Mouse (Mus musculus) brown adipose tissue, adult 24 weeks (tissue): ENCODE measurements around the gene Gm10521. TPM values are rescaled to one million over a fixed set of nuclear protein-coding genes. Genes with fewer than 3 reads are reported as not detected.

Source experiments
- H3K27ac ChIP-seq: fragments of 200-500 bp; replicated peaks from 2 replicates; pipeline ENCODE4 v1.5.1; 2012; ENCODE audit warnings: low read depth, mild to moderate bottlenecking, low read length
- H3K4me1 ChIP-seq: fragments of 200-500 bp; 2 replicates; pipeline ENCODE4 v1.6.1; 2012; ENCODE audit warnings: low read length, mixed read lengths; ENCODE audit not compliant: control insufficient read depth, insufficient read depth, insufficient read length
- H3K4me3 ChIP-seq: fragments of 200-500 bp; 2 replicates; pipeline ENCODE4 v1.5.1; 2012; ENCODE audit warnings: low read depth, mild to moderate bottlenecking, low read length, moderate library complexity; ENCODE audit not compliant: insufficient read depth
- polyA plus RNA-seq: library from polyadenylated mRNA; stranded (reverse); fragments of >200 nt; gene quantifications from 2 replicates; pipeline ENCODE4 v1.2.4, GENCODE M21; 2012; ENCODE audit not compliant: missing spikeins, insufficient read depth, insufficient read length

Gene Gm10521
- polyA plus RNA-seq, 1 experiment, result 0.40 TPM

- H3K4me3 ChIP-seq, result no peak overlapping the region
- H3K4me1 ChIP-seq, result no peaks in the 10 kb centered on the region
These were observed 27.4 kb downstream of the Gm10521 start for GRCm38 (mm10) chr1:171922844-171923243.

DNA sequence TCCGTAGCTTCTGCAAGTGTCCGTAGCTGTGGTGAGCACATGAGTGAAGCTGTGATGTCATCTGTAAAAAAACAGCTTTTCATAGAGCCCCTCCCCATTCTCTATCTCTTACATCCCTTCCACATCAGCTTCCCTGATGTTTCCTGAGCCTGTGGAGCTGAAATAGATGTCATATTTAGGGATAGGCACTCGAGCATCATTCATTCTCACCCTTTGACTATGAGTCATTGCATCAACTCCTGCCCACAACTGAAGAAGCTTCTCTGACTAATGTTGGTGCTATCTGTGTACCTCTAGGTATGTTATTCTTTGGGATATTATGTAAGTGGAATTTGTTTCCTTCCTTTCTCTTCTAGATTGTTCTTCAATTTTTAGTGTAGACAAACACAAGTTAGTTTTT lies 29.4 kb downstream of the Gm10521 start:
- H3K27ac ChIP-seq, result no peak overlapping the region
- H3K4me1 ChIP-seq, result no peaks in the 10 kb centered on the region
- H3K4me3 ChIP-seq, result no peak overlapping the region

More at GRCm38 (mm10) chr1:171922844-171923243, 27.4 kb downstream of the Gm10521 start:
- no peak overlapping the region for H3K27ac ChIP-seq

DNA sequence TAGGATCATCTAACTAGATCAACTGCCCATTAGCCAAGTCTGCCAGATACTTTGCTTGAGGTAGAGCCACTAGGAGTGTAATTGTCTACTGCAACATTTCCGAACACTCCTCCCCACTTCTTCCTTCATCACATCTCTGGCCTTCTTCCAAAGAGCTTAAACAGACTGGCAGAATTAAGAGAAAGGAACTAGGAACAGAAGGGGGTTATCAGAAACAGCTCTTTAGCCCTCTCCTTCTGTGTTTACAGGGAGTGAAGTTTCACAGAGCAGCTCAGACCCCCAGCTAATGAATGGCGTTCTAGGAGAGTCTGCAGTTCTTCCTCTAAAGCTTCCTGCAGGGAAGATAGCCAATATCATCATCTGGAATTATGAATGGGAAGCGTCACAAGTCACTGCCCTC lies 38.4 kb downstream of the Gm10521 start:
- no peak overlapping the region for H3K4me3 ChIP-seq
- H3K27ac ChIP-seq, result no peak overlapping the region

DNA sequence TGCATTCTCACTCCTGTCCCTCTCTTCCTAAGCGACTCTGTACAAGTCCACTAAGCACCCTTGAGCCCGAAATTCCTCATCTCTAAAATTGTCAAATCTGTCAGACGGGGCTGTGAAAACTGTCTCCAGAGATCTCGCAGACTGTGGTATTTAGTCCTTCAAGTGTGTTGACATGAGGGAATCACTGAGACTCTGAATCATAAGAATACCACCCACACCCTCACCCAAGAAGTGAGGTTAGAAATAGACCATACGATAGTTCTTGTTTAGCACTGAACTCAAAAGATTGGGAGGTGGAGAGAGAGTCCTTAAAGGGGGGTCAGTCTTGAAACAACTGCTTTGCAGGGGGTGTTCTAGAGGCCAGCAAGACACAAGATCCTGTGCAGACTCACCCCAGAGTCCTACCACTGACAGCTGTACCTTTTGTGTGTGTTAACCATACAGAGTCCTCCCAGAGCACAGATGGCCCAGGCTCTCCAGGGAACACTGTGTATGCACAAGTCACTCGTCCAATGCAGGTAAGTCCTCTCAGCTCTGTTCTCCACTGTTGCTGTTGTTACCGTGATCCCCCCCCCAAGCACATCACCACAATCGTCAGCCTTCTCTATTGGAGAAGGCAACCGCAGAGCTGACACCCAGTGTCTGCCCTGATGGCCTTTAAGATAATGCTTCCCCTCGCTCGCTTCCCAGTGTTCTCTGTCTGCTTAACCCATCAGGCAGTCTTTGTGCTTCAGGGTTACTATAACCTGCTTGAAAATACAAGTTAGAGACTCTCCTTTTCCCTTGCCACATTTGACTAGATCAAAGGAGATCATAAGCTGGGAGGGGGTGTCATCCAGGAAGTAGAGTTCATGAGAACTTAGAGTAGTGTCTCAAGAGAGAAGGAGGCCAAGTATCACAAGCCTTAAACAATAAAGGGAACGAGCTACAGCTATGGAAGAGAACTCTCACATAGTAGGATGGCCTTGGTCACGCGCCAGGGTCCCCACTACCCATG lies 43.8 kb downstream of the Gm10521 start:
- H3K4me1 ChIP-seq, result no peaks in the 10 kb centered on the region
- no peak overlapping the region for H3K27ac ChIP-seq
- no peak overlapping the region for H3K4me3 ChIP-seq

More for the DNA sequence above, 38.4 kb downstream of the Gm10521 start:
- no peaks in the 10 kb centered on the region for H3K4me1 ChIP-seq

DNA sequence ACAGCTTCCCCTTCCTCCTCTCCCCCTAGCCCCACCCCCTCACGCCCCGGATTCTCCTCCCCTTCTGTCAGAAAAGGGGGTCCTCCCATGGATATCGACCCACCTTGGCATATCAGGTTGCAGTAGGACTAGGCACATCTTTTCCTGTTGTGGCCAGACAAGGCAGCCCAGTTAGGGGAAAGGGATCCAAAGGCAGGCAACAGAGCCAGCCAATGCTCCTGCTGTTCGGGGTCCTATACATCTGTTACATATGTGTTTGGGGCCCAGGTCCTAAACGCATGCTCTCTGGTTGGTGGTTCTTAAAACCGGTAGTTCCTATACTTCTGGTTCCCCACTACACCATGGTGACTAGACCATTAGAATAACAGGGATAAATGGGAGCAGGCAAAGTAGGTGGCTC lies 45.2 kb downstream of the Gm10521 start:
- Histone ChIP-seq H3K4me1 (no peaks in the 10 kb centered on the region), H3K27ac (no peak overlapping the region), H3K4me3 (no peak overlapping the region)

DNA sequence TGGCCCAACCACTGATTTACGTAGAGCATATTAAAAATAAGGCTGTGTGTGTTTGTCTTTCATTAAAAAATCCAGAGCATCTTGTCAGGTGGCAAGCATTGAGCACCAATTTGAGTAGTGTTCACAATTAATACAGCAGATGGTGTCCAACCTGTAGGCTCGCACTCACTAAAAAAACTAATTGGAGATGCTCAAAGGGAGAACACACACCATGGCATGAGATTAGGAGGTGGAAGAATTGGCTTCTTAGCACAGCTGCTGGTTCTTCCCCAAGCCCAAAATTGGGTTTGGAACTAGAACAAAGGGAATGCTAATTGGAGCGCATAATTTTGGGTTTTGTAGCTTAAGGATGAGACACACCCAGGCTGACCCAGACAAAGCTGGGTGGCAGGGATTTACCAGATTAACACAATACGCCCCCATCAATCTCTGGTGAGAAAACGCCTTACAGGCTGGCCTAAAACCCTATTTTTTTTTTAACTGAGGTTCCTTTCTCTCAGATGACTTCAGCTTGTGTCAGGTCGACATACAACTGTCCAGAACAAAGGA lies 51.1 kb downstream of the Gm10521 start:
- Histone ChIP-seq H3K4me3 (no peak overlapping the region), H3K4me1 (no peaks in the 10 kb centered on the region), H3K27ac (no peak overlapping the region)

Other genes starting within 250 kb of the Gm10521 start
- 1.0 and 1.6 TPM in 2 replicates for gene Slamf7, start 242.6 kb upstream of the Gm10521 start, polyA plus RNA-seq
- 4.8 and 7.1 TPM in 2 replicates for gene Cd48, start 213.7 kb upstream of the Gm10521 start, polyA plus RNA-seq
- not detected in 2 replicates for gene Slamf1, start 128.5 kb upstream of the Gm10521 start, polyA plus RNA-seq
- gene Cd84, start 56.0 kb upstream of the Gm10521 start, polyA plus RNA-seq, result 4.0 and 4.7 TPM in 2 replicates
- not detected in 2 replicates for gene Slamf6, start 21.9 kb downstream of the Gm10521 start, polyA plus RNA-seq
- 0.58 TPM in 1 of 2 replicates, not detected in the other for gene Vangl2, start 132.8 kb downstream of the Gm10521 start, polyA plus RNA-seq
- gene Nhlh1, start 161.9 kb downstream of the Gm10521 start, polyA plus RNA-seq, result not detected in 2 replicates
- gene Copa, start 186.9 kb downstream of the Gm10521 start, polyA plus RNA-seq, result 73.4 and 75.2 TPM in 2 replicates
- gene Ncstn, start 187.1 kb downstream of the Gm10521 start, polyA plus RNA-seq, result 25.1 and 29.6 TPM in 2 replicates
- 185 and 215 TPM in 2 replicates for gene Pex19, start 231.1 kb downstream of the Gm10521 start, polyA plus RNA-seq